Mouse (Mus musculus) CD4-positive helper T cell, adult 2 months (primary cell): Measurements from ENCODE around the gene Cldn20.

ENCODE experiments used
- DNase-seq: peaks from one replicate; pipeline ENCODE4 v3.0.0-alpha.2; 2012; ENCODE audit warnings: low read depth, missing footprints, low spot score

Cldn20 gene

GRCm38 (mm10) chr17:3527841-3528471 lies 4.4 kb upstream of the Cldn20 start:
- DNase-seq = no peak

- DNase-seq = no peak
Observed at GRCm38 (mm10) chr17:3529523-3529922, 2.8 kb upstream of the Cldn20 start.

GRCm38 (mm10) chr17:3530549-3530948 lies 1.8 kb upstream of the Cldn20 start:
- DNase-seq = no peak

GRCm38 (mm10) chr17:3531641-3532040 lies 713 bp upstream of the Cldn20 start:
- no peak for DNase-seq

- peak; percentile 40 for DNase-seq
Observed at GRCm38 (mm10) chr17:3533425-3533824, 1.1 kb downstream of the Cldn20 start.

GRCm38 (mm10) chr17:3540304-3540703 lies 8.0 kb downstream of the Cldn20 start:
- DNase-seq = no peak

- no peak for DNase-seq
Observed at GRCm38 (mm10) chr17:3541033-3541432, 8.7 kb downstream of the Cldn20 start.

GRCm38 (mm10) chr17:3547725-3548124 lies 15.4 kb downstream of the Cldn20 start:
- no peak for DNase-seq

GRCm38 (mm10) chr17:3556251-3556650 lies 23.9 kb downstream of the Cldn20 start:
- DNase-seq = no peak

GRCm38 (mm10) chr17:3557331-3558311 lies 25.3 kb downstream of the Cldn20 start, which contains the start of gene Tfb1m:
Gene Tfb1m (minus strand): TSS chr17:3557781.
- peak; percentile 98 for DNase-seq

GRCm38 (mm10) chr17:3558356-3558870 lies 26.1 kb downstream of the Cldn20 start:
- DNase-seq = no peak

- peak; percentile 32 for DNase-seq
Observed at GRCm38 (mm10) chr17:3560534-3560933, 28.2 kb downstream of the Cldn20 start.

- peak; percentile 27 for DNase-seq
Observed at GRCm38 (mm10) chr17:3562405-3562804, 30.1 kb downstream of the Cldn20 start.

GRCm38 (mm10) chr17:3570876-3571275 lies 38.5 kb downstream of the Cldn20 start:
- peak; percentile 10 for DNase-seq
